Mouse (Mus musculus) liver, embryonic 13.5 days (tissue): ENCODE results near the gene Zfp719. TPM values are rescaled to one million over a fixed set of nuclear protein-coding genes. Genes with fewer than 3 reads are reported as not detected.
A peak's percentile ranks its signal among the peaks of the same experiment; 100 is the strongest.

Source experiments
- ATAC-seq: fragments of 200-750 bp; cut with Nextera tagmentation; 2 replicates; pipeline ENCODE4 v1.8.0; 2017; ENCODE audit warnings: low read depth, mild to moderate bottlenecking, moderate number of reproducible peaks, moderate library complexity
- DNase-seq: peaks from one replicate; pipeline ENCODE4 v3.0.0; 2022
- H3K27ac ChIP-seq: fragments of 300-500 bp; sonication (generic); 2 replicates; pipeline ENCODE4 v1.5.1; 2015; ENCODE audit warnings: moderate library complexity, mild to moderate bottlenecking, inconsistent platforms
- H3K27me3 ChIP-seq: fragments of 300-500 bp; sonication (generic); 2 replicates; pipeline ENCODE4 v1.6.1; 2015; ENCODE audit warnings: mild to moderate bottlenecking, inconsistent platforms
- H3K36me3 ChIP-seq: fragments of 300-500 bp; sonication (generic); 2 replicates; pipeline ENCODE4 v1.6.1; 2015; ENCODE audit warnings: mild to moderate bottlenecking, inconsistent platforms
- H3K4me1 ChIP-seq: fragments of 300-500 bp; sonication (generic); replicated peaks from 2 replicates; pipeline ENCODE4 v1.6.1; 2015; ENCODE audit warnings: inconsistent platforms
- H3K4me2 ChIP-seq: fragments of 300-500 bp; sonication (generic); 2 replicates; pipeline ENCODE4 v1.6.1; 2015; ENCODE audit warnings: inconsistent platforms, mild to moderate bottlenecking, moderate library complexity
- H3K4me3 ChIP-seq: fragments of 300-500 bp; sonication (generic); replicated peaks from 2 replicates; pipeline ENCODE4 v1.5.1; 2015; ENCODE audit warnings: mild to moderate bottlenecking, inconsistent platforms
- H3K9ac ChIP-seq: fragments of 300-500 bp; sonication (generic); 2 replicates; pipeline ENCODE4 v1.6.1; 2015; ENCODE audit warnings: mild to moderate bottlenecking, inconsistent platforms
- H3K9me3 ChIP-seq: fragments of 300-500 bp; sonication (generic); replicated peaks from 2 replicates; pipeline ENCODE4 v1.6.1; 2016; ENCODE audit warnings: inconsistent platforms
- WGBS: fragments of 180-500 bp; shearing (Covaris S2); methylation state at CpG from one replicate; pipeline ENCODE4 v1.1.7; 2015; ENCODE audit not compliant: insufficient replicate concordance; 5-methylcytosine and 5-hydroxymethylcytosine counted together
- polyA plus RNA-seq: library from polyadenylated mRNA; unstranded; fragments of >200 nt; fragmentation: Nextera tagmentation; extraction: Ambion mirVana; gene quantifications from 2 replicates; pipeline ENCODE4 v1.2.1, GENCODE M21; 2015

Gene Zfp719
- 2.0 and 2.7 TPM in 2 replicates for polyA plus RNA-seq

- Histone ChIP-seq H3K9me3 (no peaks in the 10 kb centered on the region), H3K36me3 (peaks cover 6% of the 10 kb centered on the region), H3K4me2 (peak within 1 kb of the TSS; percentile 83), H3K27me3 (no peaks in the 10 kb centered on the region), H3K4me1 (peaks cover 16% of the 10 kb centered on the region), H3K4me3 (peak within 1 kb of the TSS; percentile 75), H3K9ac (peak within 1 kb of the TSS; percentile 71), H3K27ac (peak within 1 kb of the TSS; percentile 60)
- under 1% methylated on average over 37 of the region's 37 CpGs for WGBS
- DNase-seq, result peak; percentile 79
- peak; percentile 95 for ATAC-seq
Observed at GRCm38 (mm10) chr7:43579440-43580171, at the start of gene Zfp719. Zfp719 (plus strand) TSS chr7:43579610.

GRCm38 (mm10) chr7:43530216-43530785 lies 49.1 kb upstream of the Zfp719 start:
- 37% methylated on average over 8 of the region's 8 CpGs for WGBS
- Histone ChIP-seq H3K4me1 (no peaks in the 10 kb centered on the region), H3K9me3 (no peaks in the 10 kb centered on the region), H3K9ac (no peak overlapping the region), H3K4me2 (no peak overlapping the region), H3K27me3 (no peaks in the 10 kb centered on the region), H3K4me3 (no peak overlapping the region), H3K27ac (no peak overlapping the region), H3K36me3 (no peaks in the 10 kb centered on the region)
- DNase-seq (no peak), ATAC-seq (no peak)

GRCm38 (mm10) chr7:43532936-43533505 lies 46.4 kb upstream of the Zfp719 start:
- no peaks in the 10 kb centered on the region for H3K9me3 ChIP-seq
- H3K4me2 ChIP-seq, result no peak overlapping the region
- H3K9ac ChIP-seq, result no peak overlapping the region
- H3K27me3 ChIP-seq, result no peaks in the 10 kb centered on the region
- no peak overlapping the region for H3K4me3 ChIP-seq
- H3K36me3 ChIP-seq, result no peaks in the 10 kb centered on the region
- ATAC-seq (0 out of 2 replicates have a peak, but pooled peaks have one; percentile 47), DNase-seq (no peak)
- 28% methylated on average over 9 of the region's 9 CpGs for WGBS
- H3K4me1 ChIP-seq, result no peaks in the 10 kb centered on the region
- H3K27ac ChIP-seq, result peak overlapping the region; percentile 3; the same call in 1 of the 2 replicates

- no peak overlapping the region for H3K9ac ChIP-seq
- no peaks in the 10 kb centered on the region for H3K27me3 ChIP-seq
- no peak for DNase-seq
- no peaks in the 10 kb centered on the region for H3K9me3 ChIP-seq
- no peak overlapping the region for H3K27ac ChIP-seq
- WGBS, result 46% methylated on average over 4 of the region's 4 CpGs
- no peak overlapping the region for H3K4me3 ChIP-seq
- H3K36me3 ChIP-seq, result no peaks in the 10 kb centered on the region
- no peaks in the 10 kb centered on the region for H3K4me1 ChIP-seq
- H3K4me2 ChIP-seq, result no peak overlapping the region
- no peak for ATAC-seq
Observed at GRCm38 (mm10) chr7:43538524-43538923, 40.9 kb upstream of the Zfp719 start.

- 37% methylated on average over 7 of the region's 7 CpGs for WGBS
- ATAC-seq, result no peak
- H3K27ac ChIP-seq, result no peak within 1 kb of the TSS
Observed at GRCm38 (mm10) chr7:43544225-43544977, 35.0 kb upstream of the Zfp719 start, which contains the start of gene Cd33. Cd33 (minus strand) TSS chr7:43544428.

GRCm38 (mm10) chr7:43545656-43546545 lies 33.5 kb upstream of the Zfp719 start:
- H3K4me2 ChIP-seq, result no peak overlapping the region
- H3K4me3 ChIP-seq, result no peak overlapping the region
- no peaks in the 10 kb centered on the region for H3K36me3 ChIP-seq
- no peak overlapping the region for H3K9ac ChIP-seq
- no peaks in the 10 kb centered on the region for H3K27me3 ChIP-seq
- H3K4me1 ChIP-seq, result no peaks in the 10 kb centered on the region
- no peak overlapping the region for H3K27ac ChIP-seq
- ATAC-seq (no peak), DNase-seq (no peak)
- WGBS, result 50% methylated on average over 7 of the region's 7 CpGs
- no peaks in the 10 kb centered on the region for H3K9me3 ChIP-seq

More at GRCm38 (mm10) chr7:43544225-43544977, 35.0 kb upstream of the Zfp719 start, which contains the start of gene Cd33:
- DNase-seq, result no peak
- H3K4me1 ChIP-seq, result no peaks in the 10 kb centered on the region
- no peaks in the 10 kb centered on the region for H3K36me3 ChIP-seq
- H3K9me3 ChIP-seq, result no peaks in the 10 kb centered on the region
- H3K4me3 ChIP-seq, result no peak within 1 kb of the TSS
- no peaks in the 10 kb centered on the region for H3K27me3 ChIP-seq
- no peak within 1 kb of the TSS for H3K4me2 ChIP-seq
- no peak within 1 kb of the TSS for H3K9ac ChIP-seq

- no peak overlapping the region for H3K9ac ChIP-seq
- H3K27me3 ChIP-seq, result no peaks in the 10 kb centered on the region
- WGBS, result 39% methylated on average over 5 of the region's 5 CpGs
- H3K9me3 ChIP-seq, result no peaks in the 10 kb centered on the region
- H3K4me2 ChIP-seq, result no peak overlapping the region
- H3K4me3 ChIP-seq, result no peak overlapping the region
- no peaks in the 10 kb centered on the region for H3K36me3 ChIP-seq
- DNase-seq, result no peak
- H3K27ac ChIP-seq, result no peak overlapping the region
- H3K4me1 ChIP-seq, result no peaks in the 10 kb centered on the region
- ATAC-seq, result no peak
Observed at GRCm38 (mm10) chr7:43547666-43548065, 31.7 kb upstream of the Zfp719 start.

- H3K4me2 ChIP-seq, result no peak overlapping the region
- no peaks in the 10 kb centered on the region for H3K4me1 ChIP-seq
- H3K27ac ChIP-seq, result no peak overlapping the region
- no peaks in the 10 kb centered on the region for H3K27me3 ChIP-seq
- H3K36me3 ChIP-seq, result no peaks in the 10 kb centered on the region
- no peak for ATAC-seq
- no peak overlapping the region for H3K9ac ChIP-seq
- no peak for DNase-seq
- no peaks in the 10 kb centered on the region for H3K9me3 ChIP-seq
- whole genome bisulfite sequencing, result 58% methylated on average over 4 of the region's 4 CpGs
- H3K4me3 ChIP-seq, result no peak overlapping the region
Observed at GRCm38 (mm10) chr7:43548206-43548605, 31.2 kb upstream of the Zfp719 start.

GRCm38 (mm10) chr7:43553153-43553552 lies 26.3 kb upstream of the Zfp719 start:
- no peak overlapping the region for H3K4me2 ChIP-seq
- H3K4me3 ChIP-seq, result no peak overlapping the region
- no peaks in the 10 kb centered on the region for H3K27me3 ChIP-seq
- H3K36me3 ChIP-seq, result no peaks in the 10 kb centered on the region
- ATAC-seq (no peak), DNase-seq (no peak)
- no peak overlapping the region for H3K9ac ChIP-seq
- H3K9me3 ChIP-seq, result no peaks in the 10 kb centered on the region
- no peak overlapping the region for H3K27ac ChIP-seq
- H3K4me1 ChIP-seq, result no peaks in the 10 kb centered on the region
- WGBS, result 35% methylated on average over 4 of the region's 4 CpGs

GRCm38 (mm10) chr7:43554550-43554949 lies 24.9 kb upstream of the Zfp719 start:
- Histone ChIP-seq H3K9ac (no peak overlapping the region), H3K27me3 (no peaks in the 10 kb centered on the region), H3K4me3 (no peak overlapping the region), H3K9me3 (no peaks in the 10 kb centered on the region), H3K4me1 (no peaks in the 10 kb centered on the region), H3K27ac (no peak overlapping the region), H3K4me2 (no peak overlapping the region), H3K36me3 (no peaks in the 10 kb centered on the region)
- 14% methylated on average over 3 of the region's 3 CpGs for WGBS
- DNase-seq (no peak), ATAC-seq (0 out of 2 replicates have a peak, but pooled peaks have one; percentile 29)
